Mouse (Mus musculus) cerebellum, adult 2 months (tissue): ENCODE data around the gene Chchd3.

ENCODE experiments used
- CTCF ChIP-seq: fragments of 200-500 bp; IDR thresholded peaks from 2 replicates; pipeline ENCODE4 v1.5.1; 2011; ENCODE audit warnings: low read depth, mild to moderate bottlenecking, control low read depth, low read length, moderate library complexity, borderline replicate concordance; ENCODE audit not compliant: insufficient read depth
- POLR2A ChIP-seq: fragments of 200-500 bp; IDR thresholded peaks from 2 replicates; pipeline ENCODE4 v1.6.1; 2011; ENCODE audit warnings: low read length, control low read depth, borderline replicate concordance; ENCODE audit not compliant: insufficient read depth

DNA sequence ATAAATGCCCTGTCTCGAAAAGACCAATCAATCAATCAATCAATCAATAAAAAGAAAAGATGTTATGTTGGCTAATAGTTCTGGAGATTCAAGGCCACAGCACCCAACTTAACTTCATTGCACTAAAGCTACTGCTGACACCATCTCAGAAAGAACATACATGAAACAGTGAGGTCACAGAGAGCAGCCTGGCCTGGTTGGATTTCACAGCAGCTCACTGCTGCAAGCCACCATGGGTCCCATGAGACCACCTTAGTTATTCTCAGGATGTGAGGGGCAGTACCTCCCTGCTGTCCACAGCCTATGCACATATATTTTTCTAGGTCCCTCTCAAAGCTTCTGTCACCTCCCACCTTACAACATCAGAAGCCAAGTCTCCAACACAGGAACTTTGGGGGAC lies 57.1 kb downstream of the Chchd3 start:
- TF ChIP-seq POLR2A (no peak), CTCF (no peak)
